Mouse (Mus musculus) cerebellum, adult 2 months (tissue): ENCODE results near the gene Anpep.

ENCODE experiments used
- CTCF ChIP-seq: fragments of 200-500 bp; IDR thresholded peaks from 2 replicates; pipeline ENCODE4 v1.5.1; 2011; ENCODE audit warnings: low read depth, mild to moderate bottlenecking, control low read depth, low read length, moderate library complexity, borderline replicate concordance; ENCODE audit not compliant: insufficient read depth
- POLR2A ChIP-seq: fragments of 200-500 bp; IDR thresholded peaks from 2 replicates; pipeline ENCODE4 v1.6.1; 2011; ENCODE audit warnings: low read length, control low read depth, borderline replicate concordance; ENCODE audit not compliant: insufficient read depth

DNA sequence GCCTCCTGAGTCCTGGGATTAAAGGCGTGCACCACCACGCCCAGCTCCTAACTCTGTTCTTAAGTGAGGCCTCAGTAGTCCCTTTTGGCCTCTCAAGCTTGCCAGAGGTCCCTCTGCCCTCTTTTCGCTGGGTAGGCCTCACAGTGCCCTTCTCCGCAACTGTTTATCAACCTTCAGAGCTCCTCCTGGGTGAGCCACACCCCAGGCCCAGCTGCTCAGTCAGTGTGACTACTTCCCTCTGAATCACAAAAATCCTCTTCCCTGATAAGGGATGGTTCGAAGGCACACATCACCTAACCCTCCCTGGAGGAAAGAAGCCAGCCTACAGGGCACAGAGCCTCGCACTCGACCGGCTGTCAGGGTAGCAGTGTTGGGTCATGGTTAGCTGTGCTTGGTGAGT, 935 bp upstream of the Anpep start:
- TF ChIP-seq CTCF, result no peak
- TF ChIP-seq POLR2A, result no peak
